Mouse (Mus musculus) activated CD4-positive, CD25-positive, alpha-beta regulatory T cell, adult 4 months (primary cell): ENCODE data around the gene Ppp2r5d. TPM values are rescaled to one million over a fixed set of nuclear protein-coding genes. Genes with fewer than 3 reads are reported as not detected.

ENCODE experiments used
- ATAC-seq: one replicate; pipeline ENCODE4 v1.8.0; 2017
- polyA plus RNA-seq, 2 experiments: library from polyadenylated mRNA; unstranded; fragments of 100-300 nt; shearing (Covaris generic); gene quantifications; one replicate each; pipeline ENCODE4 v1.2.1; 2017

The Ppp2r5d gene
- 10 to 100 TPM; 21.9 to 30.2 TPM for polyA plus RNA-seq

DNA sequence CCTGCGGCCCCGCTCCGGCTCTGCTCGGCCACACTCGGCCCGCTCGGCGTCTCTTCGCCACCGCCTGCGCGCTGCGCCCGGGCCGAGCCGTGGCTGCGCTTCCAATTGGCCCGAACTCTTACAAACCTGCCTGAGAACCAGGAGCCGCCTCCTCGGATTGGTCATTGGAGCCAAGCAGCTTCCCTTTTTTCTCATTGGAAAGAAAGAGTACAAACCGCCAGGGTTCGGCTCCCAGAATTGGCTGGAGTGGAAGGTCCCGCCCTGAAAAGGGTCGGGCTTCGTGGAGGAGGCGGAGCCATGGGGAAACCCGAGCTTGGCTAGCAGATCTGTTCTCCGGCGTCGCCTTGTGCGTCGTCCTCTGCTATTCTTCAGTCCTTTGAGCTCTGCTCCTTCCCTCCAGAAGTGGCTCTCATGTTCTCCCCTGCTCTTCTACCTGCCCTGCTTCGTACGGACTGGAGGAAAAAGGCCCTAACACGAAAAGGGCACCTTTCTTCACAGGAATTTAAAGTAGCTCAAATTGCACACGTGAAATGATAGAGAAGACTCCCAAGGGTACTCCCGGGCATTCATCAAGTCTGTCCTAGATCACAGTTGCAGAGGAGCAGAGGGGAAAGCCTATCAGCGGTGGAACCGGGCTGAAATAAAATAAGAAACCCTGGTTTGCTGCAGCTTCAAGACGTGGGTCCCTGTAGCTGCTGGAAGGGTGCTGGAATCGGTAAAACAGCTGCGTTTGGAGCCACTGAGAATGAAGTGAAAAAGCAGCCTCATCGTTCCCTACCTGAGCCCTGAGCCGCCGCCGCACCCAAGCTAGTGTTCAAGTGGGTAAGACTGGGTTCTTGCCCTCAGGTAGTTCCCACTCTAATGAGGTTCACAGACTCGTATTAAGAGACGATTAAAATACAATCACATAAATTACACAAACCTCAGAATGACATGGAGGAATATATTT lies at the start of gene Ppp2r5d:
Gene Ppp2r5d, minus strand, starts transcription at position 225 of the 949 bp plus-strand sequence.
- ATAC-seq, result peak; percentile 98

DNA sequence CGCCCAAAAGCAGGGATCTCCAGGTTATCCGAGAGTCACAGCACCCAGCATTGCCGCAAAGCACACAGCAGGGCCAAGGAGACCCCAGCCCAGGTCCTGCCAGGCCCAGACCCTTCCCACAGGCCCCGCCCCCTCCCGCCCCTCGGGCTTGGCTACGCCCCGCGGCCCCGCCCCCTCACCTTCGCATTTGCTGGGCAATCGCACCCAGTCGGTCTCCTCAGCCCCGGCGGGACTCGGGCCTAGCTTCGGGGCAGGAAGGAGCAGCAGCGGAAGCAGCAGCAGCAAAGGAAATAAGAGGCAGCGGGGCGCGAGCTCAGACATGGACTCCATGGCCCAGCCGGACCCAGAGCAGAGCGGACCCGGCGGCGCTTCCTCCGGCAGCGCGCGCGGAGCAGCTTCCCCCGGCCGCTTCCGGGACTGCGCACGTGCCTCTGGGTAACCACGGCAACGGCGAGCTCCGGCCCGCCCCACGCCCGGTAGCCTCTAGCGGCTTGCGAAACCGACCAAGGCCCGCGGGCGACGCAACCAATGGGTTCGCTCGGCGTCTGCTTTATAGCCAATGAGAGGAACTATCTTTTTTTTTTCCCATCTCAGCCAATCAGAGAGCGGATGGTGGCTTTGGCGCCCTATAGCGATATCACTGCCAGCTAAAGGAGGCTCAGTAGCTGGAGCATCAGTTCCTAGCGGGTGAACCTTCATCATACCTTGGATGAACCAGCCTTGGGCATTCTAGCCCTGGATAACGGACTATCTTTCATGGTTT lies 47.1 kb upstream of the Ppp2r5d start, which contains the start of gene Cnpy3:
Gene Cnpy3, minus strand, starts transcription at position 421 of the 763 bp plus-strand sequence.
- peak; percentile 95 for ATAC-seq

DNA sequence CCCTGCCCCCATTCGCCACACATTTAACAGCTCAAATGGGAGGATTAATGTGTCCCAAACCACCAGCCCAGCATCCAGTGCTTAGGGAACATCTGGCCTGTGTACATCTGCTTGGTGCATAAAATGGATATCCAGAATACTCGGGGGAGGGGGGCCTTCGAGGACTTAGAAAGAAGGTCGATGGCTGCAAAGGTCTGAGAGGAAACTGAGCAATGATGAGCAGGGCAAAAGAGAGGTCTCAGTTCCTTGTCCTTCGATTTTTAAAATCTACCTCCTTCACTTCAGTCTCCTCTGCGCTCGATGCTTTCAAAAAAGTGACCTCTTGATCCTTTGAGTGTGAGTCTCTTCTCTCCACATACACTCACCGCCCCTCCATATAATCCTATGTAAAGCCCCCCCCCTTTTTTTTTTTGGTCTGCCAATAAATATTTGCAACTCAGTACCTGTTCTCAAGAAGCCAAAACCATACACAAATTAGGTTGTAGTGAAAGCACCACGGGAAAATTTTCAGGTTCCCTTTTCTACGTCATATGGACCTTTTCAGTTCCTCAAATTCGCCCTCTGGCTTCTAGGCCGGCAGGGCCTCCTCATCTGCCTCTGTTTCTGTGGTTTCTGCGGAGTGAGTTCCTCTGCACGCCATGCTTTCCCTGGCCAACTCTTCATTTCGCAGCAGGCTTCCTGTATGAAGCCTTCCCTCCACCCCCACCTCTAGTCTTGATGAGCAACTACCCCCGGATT lies 46.3 kb upstream of the Ppp2r5d start:
- ATAC-seq, result peak; percentile 15

DNA sequence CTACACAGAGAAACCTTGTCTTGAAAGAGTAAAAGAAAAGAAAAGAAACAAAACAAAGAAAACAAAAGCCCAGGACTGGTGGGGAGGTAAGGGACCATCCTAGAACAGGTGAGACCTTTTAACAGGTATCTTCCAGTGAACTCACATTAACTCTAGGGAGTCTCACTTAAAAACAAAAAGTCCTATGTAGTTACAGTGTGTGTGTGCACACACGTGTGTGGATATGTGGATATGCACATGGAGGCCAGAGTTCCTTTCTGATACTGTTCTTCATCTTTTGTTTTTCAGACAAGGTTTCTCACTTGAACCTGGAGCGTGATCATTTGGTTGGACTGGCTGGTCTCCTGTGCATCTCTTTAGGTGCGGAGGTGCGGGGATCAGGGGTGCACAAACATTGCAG lies 45.7 kb upstream of the Ppp2r5d start:
- no peak for ATAC-seq

DNA sequence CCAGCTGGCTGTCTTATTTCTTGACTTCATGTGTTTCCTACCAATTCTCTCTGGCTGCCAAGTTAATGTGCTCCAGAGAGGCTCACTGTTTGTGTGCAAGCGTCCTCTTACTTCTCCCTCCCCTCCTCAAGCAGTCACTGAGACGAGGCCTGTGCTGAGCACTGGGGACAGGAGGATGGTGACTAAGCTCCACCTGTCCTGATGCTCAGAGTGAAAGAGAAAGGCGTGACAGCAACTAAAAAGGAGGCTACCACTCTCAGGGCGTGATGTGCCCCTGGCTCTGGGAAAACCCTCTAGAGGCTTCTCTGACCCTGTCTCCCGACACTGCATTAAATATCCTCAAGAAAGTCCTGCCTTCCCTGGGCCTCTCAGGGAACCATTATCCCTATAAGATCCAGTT lies 44.4 kb upstream of the Ppp2r5d start:
- no peak for ATAC-seq

DNA sequence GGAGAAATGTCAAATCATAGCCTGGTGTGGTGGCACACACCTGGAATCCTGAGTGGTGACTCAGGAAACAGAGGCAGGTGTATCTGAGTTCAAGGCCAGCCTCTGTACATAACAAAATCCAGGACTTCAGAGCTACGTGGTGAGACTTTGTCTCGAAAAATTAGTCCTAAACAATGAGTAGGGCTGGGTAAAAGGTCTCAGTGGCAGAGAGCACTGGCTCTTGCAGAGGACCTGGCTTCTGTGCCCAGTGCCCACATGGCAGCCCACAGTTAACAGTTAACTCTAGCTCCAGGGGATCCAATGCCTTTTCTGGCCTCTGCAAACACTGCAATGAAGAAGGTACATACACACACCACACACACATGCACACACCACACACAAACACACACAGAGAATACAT lies 42.9 kb upstream of the Ppp2r5d start:
- no peak for ATAC-seq

DNA sequence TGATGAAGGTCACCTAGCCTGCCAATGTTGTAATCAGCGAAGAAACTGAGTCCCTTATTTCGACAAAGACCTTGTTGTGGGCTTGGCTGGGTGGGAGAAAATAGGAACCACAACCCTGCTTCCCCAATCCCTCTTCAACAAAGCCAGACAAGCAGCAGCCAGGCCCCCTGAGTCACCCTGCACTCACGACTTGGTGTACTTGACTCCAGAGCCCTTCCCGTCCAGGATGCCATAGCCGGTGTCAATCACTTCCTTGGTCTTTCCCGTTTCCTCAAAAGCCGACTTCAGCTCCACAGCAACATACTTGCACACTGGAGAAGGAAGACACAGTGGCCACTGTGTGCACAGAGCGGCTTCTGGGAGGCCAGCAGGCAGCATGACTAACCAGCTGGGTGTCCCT lies 42.3 kb upstream of the Ppp2r5d start:
- no peak for ATAC-seq

DNA sequence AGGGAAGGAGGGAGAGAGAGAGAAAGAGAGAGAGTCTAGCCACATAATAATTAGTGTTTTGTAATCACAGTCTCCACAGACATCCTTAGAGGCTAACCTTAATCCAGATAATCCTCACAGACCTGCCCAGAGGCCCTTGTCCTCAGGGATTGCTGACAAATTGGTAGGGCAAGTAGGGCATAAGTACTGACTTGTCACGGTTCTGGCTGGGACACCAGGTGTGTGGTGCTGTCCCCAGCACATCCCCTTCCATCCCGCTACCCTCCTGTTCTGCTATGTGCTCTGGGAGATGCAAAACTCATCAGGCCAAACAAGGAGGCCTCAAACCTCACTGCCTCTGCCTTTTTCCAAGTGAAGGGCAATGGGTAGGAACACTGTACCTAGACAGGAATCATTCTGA lies 40.6 kb upstream of the Ppp2r5d start:
- no peak for ATAC-seq

DNA sequence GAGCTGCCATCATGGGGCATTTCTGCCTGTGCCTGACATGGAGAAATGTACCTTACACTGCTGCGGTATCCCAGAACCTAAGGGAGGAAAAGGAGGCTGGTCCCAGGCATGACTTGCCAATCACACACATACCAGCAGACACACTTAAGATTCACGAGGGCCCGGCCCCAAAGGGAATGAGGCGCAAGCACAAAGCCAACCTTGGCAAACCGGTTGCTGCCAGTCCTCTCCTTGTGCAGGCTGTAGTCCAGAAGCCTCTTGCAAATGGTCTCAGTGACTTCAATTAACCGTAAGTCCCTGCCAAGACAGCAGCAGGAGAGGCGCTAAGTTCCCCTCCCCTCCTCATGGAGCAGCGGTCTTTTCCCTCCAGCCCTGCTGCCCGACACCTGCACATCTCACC lies 38.1 kb upstream of the Ppp2r5d start:
- no peak for ATAC-seq

DNA sequence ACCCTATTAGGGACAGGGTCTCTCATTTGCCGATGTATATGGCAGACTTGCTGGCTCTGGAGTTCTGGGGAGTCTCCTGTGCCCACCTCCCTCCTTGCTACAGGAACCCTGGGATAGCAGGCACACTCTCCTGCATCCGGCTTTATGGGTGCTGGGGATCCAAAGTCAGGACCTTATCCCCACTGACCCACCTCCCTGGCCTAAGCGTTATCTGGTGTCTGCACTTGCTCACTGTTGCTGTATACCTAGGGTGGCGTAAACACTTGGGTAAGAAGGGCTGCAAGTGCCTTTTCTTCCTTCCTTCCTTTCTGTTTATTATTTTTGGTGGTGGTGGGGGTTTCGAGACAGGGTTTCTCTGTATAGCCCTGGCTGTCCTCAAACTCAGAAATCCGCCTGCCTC lies 36.4 kb upstream of the Ppp2r5d start:
- no peak for ATAC-seq

DNA sequence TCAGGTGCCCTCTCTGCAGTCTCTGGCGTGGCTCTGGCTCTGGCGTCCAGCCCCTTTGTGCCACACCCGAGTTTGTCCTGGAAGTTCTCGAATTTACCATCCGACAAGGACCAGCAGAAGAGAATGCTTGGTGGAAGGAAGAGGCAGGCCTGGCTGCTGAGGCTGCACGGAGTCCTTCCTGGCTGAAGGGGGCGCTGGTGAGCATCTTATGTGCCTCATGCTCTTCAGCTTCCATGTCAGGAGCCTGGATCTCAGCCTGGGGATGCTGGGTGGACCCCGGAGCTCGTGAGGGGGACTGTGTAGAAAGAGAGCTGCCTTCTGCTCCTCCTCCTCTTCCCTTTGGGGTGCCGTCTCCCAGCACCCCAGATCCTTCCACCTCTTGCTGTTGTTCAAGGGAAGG lies 31.2 kb upstream of the Ppp2r5d start:
- no peak for ATAC-seq

DNA sequence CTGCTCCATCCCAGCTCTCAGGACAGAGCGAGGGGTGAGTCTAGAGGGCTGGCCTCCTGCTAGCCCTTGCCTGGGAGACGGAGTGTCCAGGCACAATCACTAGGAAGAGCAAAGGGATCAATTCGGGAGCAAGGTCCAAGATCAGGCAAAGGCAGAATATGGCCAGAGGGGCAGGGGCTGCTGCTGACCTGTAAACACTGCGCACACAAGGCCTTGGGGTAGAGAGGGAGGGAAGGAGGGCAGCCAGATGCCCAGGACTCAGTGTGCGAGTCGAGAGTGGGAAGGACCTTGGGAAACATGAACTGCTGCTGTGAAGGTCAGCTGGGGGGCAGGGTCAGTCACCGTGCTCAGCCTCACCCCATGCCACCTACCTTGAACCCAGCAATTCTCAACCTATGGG lies 30.4 kb upstream of the Ppp2r5d start:
- ATAC-seq, result no peak

DNA sequence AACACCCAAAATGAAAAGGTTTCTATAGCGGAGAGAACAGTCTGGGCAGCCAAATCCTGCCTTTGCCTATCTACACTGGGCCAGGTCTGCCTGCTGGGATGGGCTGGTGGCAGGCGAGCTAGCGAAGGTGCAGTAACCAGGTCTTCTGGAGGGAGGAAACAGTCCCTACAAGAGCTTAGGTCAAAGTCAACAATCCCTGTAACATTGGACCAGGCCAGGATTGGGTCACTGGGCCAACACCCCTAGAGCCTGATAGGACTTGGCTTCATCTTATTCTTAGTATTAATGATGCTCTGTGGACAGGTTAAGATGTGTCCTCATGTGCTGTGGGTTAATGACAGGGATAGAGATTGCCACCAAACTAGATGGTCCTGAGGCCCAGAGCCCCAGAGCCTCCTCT lies 29.1 kb upstream of the Ppp2r5d start:
- no peak for ATAC-seq

DNA sequence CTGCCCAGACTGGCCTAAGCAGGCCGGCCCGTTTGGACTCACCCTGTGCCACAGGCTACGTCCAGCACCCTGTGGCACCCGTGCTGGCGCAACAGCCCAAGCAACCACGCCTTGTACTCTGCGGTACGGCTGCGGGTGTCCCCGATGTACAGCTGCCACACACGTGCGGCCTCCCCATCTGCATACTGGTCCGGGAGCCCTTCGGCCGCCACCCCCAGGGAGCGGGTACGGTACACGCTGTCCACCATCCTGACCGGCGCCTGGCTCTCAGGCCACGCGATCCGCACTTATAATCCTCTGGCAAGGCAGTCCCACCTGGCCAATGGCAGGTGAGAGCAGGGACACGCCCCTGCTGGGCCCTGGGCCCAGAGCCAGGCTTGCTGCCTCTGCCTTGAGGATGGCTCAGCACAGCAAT lies 24.0 kb upstream of the Ppp2r5d start, which contains the start of gene Gnmt:
Gene Gnmt, minus strand, starts transcription at position 265 of the 415 bp plus-strand sequence.
- no peak for ATAC-seq

DNA sequence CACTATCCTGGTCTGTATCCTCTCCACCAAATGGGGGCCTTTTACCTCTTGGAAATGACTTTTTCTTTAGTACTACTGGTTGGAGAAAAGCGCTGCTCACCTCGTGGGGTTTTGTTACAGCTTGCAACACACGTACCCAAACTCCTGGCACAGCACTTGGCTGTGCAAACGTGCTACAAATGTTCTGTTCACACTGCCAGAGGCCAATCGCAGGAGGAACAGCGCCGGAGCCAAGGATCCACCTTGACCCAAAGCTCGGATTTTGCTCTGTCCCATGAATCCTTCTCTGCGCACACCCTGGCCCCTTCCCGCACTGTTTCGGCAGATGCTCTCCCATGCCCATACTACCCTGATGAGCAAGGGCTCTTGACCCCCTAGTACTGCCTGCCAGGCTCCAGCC lies 23.6 kb upstream of the Ppp2r5d start:
- ATAC-seq, result no peak

DNA sequence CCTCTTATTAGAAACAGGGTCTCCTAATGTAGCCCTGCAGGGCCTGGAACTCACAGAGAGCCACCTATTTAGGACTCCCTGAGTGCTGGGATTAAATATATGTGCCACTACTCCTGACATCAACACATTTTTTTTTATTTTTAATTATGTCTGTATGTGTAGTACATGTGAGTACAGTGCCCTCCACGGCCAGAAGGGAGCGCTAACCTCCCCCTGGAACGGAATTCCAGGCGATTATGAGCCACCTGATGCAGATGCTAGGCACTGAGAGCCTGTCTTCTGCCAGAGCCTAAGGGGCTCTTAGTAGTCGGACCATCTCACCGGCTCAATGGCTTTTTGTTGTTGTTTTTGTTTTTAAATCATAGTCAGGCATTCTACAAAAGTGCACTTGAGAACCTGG lies 23.1 kb upstream of the Ppp2r5d start:
- ATAC-seq, result no peak

DNA sequence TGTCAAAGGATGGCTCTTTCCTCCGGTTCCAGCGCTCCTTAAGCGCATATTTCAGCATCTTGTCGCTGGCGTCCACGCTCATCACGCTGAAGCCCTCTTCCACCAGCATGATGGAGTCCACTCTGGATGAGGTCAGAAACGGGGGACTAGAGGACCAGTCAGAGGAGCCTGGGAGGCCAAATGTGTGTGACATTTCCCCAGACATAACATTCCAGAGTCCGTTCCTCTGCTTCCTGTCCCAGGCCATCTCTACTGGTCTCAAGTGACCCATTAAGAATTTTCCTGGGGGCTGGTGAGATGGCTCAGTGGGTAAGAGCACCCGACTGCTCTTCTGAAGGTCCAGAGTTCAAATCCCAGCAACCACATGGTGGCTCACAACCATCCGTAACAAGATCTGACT lies 22.4 kb upstream of the Ppp2r5d start:
- no peak for ATAC-seq

DNA sequence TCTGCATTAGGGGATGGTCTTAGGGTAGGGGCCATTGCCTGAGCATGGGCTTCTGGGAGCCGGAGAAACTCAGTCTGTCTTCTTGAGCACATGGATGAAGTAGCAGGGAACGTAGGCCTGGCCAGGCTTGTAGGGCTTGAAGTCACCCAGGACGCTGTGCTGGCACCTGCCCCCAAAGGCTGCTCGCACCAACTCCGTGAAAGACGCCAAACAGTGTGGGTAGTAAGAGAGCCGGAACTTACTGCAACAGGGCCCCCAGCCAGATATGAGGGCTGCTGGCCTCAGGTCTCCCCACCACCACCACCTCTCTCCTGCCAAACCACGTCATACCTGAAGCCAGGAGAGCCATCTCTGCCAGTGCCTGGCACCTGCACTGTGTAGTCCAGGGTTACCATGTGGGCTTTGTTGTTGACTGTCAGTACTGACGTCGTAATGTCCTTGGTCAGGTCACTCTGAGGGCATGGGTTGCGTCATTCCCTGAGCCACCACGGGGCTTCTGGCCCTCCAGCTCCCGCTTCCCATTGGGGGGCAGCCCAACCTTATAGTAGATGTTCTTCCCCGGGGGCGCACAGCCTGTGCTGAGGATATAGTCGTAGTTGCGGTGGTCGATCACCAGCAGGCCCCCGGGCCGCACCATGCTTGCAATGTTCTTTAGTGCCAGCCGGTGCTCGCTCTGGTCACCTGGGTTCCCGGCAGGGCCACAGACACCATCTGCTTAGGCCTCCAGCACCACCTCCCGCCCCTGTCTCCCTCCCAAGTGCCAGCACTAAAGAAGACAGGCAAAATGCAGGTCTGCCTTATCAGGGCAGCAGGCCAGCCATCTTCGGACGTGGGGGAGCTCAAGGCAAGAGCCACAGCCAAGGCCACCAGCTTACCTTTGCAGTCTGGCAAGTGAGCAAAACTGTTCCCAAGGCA lies 21.1 kb upstream of the Ppp2r5d start:
- no peak for ATAC-seq

DNA sequence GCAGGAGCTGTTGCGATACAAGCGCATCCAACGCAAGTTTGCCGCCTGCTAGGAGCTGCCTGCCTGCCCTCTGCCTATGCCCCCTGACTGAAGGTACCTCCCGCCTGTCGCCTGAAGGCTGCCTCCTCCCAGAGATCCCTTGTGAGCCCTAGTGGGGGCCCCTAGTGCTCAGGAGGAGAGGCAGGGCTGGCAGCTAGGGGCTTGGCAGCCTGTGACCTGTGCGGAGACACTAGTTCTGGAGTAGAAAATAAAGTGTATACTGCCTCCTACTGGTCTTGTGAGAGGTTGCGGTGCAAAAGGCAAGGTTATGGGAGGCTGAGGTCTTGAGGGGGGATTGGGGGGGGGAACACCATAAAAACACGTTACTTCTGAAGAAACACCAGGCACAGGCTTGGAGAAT lies 20.4 kb upstream of the Ppp2r5d start:
- ATAC-seq, result no peak

DNA sequence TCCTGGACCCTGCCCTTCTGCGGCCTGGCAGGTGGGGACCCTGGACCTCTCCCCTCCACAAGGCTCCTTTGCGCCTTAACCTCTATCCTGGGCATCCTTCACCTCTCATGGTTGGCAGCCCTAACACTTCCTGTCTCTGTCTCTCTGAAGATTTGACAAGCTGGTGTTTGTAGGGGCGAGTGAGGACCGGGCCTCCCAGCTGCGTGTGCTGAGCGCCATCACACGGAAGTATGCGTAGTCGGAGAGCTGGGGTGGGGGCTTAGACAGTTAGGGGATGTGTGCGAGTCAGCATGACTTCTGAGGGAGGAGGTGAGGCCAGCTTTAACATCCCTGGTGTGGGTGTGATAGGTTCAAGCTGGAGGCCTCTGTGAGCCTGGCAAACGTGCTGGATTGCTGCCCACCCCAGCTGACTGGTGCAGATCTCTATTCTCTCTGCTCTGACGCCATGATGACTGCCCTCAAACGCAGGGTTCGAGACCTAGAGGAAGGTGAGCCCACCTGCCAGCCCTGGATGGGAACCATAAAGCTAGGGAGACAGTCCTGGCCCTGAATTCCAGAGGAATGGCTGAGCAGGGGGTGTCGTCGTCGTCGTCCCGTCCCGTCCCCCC lies 19.7 kb upstream of the Ppp2r5d start:
- no peak for ATAC-seq

DNA sequence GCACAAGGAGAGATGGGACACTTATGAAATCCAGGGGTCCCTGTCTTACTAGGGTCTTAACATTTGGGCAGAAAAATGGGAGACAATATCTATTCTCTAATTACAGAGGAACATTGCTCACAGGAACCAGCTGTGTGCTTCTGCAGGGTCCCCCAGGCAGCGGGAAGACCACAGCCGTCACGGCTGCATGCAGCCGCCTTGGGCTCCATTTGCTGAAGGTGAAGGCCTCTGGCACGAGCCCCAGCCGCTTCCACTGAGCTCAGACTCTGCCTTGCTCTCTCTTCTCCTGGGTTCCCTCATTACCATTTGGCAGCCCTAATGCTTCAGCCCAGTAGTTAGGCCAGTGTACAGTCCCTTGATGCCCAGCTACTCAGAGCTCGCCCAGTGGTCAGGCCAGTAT lies 16.2 kb upstream of the Ppp2r5d start:
- ATAC-seq, result no peak
